Mouse (Mus musculus): ENCODE measurements around the gene Hbp1.

DNA sequence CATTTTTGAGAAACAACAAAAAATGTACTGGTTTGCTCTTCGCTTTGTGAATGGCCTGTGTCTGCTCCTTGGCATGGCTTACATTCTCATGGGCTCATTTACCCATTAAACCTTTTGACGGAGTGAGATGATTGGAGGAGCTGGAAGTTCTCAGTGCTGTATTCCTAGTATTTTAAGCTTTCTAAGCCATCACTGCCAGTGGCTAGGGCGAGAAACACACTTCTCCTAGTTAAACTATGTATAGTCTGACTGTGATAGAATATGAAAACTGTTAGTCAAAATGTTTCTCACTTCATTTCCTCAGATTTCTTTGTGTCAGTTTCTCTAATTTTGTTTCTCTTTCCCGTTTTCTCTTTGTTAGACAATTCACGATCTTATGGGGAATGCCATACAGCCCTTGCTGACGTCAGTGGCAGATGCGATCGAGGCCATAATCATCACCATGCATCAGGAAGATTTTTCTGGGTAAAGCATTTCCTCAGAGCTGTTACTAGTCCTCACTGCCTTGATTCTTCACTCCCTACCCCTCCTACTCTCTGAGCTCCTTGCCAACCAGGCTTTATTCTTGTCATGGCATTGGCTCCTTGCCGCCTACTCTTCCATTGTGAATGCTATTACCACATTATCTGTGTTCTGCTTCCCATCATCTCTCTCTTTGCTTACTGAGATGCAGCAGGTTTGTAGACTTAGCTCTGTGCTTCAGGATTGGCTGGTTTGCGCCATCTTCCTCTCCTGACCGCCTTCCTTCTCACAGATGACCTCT, 64.3 kb downstream of the Hbp1 start:
- no peak for TF ChIP-seq CTCF (IDR thresholded peaks at IDR 0.05; ENCODE audit: borderline replicate concordance, insufficient read depth, low read depth, low read length)
- TF ChIP-seq POLR2A (IDR thresholded peaks at IDR 0.05; ENCODE audit: borderline replicate concordance, insufficient read depth, low read length) = no peak
